Mouse (Mus musculus): ENCODE measurements around the gene Vwce.

Gene Vwce

DNA sequence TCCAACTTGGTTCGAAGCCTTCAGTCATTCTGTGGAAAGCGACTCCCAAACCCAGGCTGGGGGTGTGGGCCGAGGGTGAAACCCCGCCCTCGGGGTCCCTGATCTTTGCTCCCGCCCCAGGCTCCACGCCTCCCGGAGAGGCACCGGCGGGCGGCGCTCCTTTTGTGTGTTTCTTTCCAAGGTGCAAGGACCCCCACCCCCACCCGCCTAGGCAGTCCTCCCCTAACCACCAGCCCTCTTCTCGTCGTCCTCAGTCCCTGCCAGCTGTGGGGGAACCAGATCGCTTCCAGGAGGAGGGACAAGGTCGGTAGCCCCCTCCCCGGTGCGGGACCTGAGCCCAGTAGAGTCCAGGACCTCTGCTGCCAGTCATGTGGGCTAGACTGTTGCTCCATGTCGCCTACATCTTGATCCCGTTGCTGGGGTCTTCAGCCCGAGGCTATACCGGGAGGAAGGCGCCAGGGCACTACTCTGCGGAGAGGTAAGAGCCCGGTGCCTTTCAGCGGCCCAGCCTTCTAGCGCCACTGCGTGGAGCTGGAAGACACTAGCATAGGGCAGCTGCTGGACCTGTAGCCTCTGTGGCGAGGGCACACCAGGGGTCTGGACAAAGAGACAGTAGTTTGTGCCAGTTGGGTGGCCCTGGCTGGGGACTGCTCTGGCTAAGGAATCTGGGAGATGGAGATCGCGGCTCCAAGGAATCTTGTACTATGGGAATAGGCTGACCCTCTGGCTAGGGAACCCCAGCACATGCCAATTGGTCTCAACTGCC lies at the start of gene Vwce:
TSS of gene Vwce (plus strand) at position 108 of the 766 bp plus-strand sequence.
- DNase-seq: peak; percentile 13 to 39

DNA sequence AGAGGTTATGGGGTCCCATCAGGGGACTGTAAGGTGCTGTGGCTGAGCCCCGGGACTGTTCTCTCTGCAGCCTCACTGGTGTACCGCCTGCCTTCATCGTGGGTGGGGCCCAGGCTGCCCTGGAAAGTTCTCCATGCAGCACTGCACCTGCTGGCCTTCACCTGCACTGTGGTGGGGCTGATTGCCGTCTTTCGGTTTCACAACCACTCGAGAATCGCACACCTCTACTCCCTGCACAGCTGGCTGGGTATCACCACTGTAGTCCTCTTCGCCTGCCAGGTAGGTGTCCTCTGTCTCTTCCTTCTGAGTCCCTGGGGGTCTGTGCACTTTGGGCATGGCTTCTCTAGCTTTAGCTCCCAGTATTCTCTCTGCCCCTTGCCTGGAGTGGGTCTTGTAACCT lies 48.9 kb upstream of the Vwce start:
- peak in 1 of 2 experiments; percentile 25 for DNase-seq

DNA sequence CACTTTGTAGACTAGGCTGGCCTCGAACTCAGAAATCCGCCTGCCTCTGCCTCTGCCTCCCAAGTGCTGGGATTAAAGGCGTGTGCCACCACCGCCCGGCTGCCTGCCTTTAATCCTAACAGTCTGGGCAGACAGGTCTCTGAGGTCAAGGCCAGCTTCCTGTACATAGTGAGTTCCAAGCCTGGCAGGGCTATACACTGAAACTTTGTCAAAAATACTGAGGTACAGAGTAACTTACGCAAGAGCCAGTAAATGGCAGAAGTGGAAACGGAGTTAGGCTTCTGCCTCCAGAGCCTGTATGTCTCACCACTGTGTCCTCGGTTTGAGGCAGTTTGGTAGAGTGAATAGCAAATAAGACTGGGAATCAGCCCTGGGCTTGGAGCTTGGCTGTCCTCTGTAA lies 46.8 kb upstream of the Vwce start:
- DNase-seq: no peak

DNA sequence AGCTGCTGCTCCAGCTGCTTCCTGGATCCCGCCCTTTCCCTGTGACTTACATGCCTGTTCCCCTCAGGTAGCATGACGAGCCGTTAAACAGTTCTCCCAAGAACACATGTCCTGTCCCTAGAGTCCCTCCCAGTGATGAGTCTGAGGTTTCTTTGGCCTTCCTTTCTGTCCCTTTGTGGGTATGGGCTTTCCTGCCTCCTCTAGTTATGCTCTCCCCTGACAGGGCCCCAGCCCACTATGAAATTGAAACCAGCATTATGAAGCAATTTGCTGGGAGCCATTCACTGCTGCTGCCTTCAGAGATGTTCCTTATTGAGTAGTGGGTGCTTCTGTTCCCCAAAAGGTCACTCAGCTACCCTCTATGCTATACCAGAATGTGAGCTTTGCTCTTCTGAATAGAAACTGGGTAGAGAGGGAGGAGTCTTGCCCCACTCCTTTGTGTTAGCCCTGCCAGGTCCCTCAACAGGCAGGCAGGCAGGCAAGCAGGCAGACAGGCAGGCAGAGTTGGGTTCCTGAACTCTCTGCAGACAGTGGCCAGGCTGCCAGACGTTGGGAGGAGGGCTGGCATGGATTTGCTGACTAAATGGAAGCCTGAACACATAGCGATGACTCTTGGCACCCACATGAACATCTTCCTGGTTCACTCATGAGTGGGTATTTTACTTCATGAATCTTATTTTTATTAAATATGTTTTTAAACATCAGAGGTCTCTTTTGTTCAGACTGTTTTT lies 44.7 kb upstream of the Vwce start:
- no peak for DNase-seq

DNA sequence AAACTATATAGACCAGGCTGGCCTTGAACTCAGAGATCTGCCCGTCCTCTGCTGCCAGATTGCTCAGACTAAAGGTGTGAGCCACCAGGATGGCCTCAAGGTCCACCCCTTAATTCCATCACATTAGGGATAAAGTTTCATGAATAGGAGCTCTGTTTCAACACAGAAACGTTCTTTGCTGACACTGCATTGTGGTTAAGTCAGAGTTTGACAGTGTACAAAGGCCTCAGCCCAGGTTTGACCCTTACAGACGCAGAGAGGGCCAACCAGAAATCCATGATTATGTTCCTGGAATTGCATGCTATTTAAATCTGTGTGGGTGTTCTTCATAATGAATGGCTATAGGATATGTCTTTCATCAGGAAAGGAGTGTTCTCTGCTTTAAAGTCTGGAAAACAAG lies 43.7 kb upstream of the Vwce start:
- DNase-seq: no peak

DNA sequence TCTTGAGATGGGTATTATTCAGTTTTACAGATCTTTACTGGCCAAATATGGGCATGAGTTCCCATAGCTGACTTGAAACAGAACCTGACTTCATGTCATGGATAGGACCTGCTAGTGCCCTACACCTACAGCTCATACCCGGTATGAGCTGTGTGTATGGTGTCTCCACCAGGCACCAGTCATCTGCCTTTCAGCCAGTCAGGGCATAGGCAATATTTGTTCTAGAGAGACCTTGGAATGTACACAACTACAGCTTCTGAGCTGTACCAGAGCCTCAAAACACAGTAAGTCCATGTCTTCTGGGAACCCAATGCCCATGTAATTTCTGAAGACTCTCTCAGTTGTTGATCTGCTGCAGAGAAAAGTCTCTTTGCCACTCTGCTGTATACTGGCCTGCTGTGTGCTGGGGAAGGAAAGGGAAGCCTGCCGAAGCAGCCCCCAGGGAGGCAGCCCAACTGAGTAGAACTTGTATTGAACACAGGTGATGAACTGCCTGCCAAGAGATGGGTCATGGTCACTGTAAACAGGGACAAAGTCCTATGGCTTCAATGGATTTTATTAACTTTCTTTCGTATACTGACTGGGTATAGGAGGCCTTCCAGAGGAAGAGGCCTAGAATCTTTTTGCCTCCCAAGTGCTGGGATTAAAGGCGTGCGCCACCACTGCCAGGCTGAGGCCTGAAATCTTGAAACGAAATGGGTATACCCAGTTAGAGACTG lies 42.2 kb upstream of the Vwce start:
- DNase-seq: no peak

DNA sequence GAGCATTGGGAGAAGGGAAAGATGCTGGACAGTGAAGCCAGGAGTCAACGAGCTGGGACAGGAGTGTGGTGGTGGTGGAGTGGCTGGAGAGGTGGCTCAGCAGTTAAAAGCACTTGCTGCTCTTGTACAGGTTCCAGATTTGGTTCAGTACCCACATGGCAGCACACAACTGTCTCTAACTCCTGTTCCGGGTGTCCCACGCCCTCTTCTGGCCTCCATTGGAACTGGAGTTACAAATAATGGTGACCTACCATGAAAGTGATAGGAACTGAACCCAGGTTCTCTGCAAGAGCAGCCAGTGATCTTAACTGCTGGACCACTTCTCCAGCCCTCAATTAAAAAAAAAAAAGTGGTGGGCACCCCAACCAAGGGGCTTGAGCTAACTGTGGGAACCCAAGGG lies 35.8 kb upstream of the Vwce start:
- DNase-seq: no peak

DNA sequence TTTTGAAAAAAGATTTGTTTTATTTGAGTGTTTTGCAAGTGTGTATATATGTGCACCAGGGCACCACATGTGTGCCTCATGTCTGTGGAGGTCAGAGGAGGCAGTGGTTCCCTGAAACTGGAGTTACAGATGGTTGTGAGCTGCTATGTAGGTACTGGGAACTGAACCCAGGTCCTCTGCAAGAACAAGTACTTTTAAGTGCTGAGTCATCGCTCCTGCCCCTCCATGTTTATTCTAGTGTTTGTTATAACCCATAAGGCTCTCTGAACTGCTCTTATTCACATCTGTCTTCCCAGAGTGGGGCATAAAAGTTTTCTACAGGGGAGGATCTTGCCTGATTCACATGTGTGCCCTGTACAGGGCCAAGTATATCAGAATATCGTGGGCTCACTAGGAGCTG lies 34.4 kb upstream of the Vwce start:
- no peak for DNase-seq

DNA sequence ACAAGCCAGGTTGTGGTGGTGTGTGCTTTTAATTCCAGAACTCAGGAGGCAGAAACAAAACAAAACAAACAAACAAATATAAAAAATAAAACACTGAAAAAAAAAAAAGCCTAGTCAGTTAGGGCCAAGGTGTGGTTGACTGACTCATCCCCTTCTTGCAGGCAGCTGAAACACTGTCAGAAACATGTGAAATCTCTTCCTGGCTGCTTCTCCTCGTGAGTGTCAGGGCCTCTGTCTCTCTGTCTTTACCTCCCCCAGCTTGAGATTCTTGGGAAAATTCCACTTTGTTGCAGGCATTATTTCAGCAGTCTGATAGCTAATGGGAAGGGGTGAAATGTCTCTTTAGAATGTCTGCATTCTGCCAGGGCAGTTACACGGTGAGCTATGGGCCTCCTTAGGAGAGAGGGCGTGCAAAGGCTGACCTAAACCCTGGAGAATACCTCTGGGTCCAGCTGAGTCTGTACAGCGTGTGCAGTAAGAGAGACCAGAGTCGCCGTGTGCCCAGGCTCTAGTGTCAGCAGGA lies 31.7 kb upstream of the Vwce start:
- peak in 1 of 2 experiments; percentile 17 for DNase-seq

DNA sequence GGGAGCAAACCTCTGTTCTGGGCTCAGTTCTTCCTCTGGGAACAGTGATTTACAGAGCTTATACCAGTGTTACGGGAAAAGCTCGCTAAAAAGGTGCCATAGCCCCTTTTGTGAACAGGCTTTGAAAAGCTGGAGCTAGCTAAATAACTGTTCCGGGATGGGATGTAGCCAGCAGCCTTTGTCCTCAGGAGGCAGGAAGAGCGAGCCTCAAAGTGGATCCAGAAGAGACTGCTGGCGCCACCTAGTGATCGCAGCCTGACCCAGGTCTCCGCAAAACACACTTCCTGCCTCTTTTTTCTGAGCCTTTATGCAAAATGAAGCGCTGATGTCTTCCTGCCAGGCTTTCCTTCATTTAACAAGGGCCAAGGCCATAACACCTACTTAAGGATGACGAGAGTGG lies 31.2 kb upstream of the Vwce start:
- DNase-seq: peak; percentile 74 to 81

DNA sequence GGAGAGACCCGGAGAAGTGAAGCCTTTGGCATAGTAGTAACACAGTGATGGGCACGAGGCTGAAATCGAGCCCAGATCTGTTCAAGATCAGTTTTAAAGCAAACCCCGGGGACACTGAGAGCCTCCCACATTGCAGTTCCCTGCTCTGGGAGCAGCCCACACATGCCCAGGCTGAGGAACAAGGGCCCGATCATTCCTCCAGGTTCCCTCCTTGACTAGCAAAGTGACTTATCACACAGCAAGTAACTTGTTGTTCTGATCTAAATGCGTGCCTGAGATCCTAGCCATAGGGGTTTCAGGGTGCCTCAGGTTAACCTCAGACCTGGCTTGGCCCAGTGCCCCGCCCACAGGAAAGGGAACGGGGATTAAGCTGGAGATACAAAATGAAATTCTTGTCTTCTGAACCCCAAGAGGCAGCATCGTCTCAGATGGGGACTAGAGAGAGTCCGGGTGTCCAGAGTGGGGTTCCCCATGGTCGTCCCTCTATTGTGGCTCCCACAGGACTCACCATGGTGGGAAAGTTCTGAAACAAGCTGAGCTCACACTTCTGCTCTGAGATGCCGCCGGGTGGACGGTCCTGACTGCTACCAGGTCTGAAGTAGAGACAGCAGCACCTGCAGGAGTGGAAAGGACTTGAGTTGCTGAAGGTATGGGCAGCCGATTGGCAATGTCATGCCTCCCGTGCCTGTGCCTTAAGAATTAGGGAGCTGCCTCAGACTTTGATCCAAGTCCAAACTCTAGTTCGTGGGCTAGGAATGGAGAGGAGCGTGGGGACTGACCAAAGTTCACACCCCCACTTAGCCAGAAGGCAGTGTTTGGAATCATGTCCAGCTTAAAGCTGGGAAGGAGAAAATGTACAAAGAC lies 30.1 kb upstream of the Vwce start:
- DNase-seq: peak in 1 of 2 experiments; percentile 15

DNA sequence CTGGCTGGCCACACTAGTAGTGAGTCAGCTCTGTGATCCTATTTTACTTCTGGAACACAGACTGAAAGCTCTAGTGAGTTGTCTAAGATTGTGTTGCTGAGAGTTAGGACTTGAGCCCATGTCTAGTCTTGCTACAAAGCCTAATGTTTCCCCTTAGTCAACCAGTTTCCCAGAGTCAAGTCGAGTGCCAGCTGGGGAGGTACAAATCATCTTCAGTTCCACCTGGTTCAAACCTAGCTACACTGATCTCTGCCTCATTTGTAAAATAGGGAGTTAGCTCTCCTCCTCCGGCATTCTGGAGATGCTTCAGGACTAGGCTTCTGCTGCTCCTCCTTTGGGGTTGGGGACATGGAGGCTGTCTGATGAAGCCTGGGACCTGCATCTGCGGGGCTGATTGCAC lies 29.5 kb upstream of the Vwce start:
- no peak for DNase-seq

DNA sequence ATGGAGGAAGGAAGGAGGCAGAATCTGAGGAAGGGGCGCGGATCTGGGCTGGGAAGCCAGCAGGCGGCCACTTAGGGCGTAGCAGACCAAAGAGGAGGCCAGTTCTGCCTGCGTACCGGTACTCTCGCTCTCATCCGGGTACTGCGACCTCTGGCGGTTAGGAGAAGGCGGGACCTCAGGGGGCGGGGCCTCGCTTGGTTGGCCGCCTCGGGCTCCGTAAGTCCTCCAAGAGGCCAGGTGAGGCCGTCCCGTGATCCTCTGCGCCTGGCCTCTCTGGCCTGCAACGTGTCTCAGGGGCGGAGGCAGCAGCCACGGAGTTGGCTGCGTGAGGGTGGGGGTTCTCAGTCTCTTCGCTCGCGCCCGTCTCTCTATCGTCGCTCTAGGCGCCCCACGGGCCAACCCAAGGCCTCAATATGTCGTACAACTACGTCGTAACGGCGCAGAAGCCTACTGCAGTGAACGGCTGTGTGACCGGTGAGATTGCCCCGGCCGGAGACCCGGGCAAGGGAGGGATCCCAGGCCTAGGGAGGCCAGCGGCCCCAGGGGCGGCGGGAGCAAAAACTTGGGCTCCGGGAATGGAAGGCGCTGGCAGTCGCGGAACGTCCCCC lies 28.6 kb upstream of the Vwce start, which contains the start of the genes Ddb1 and Tkfc:
TSS of gene Ddb1 (plus strand) at position 35 of the 608 bp plus-strand sequence.
TSS of gene Tkfc (minus strand) at position 362 of the 608 bp plus-strand sequence.
- DNase-seq: peak; percentile 96 to 97

DNA sequence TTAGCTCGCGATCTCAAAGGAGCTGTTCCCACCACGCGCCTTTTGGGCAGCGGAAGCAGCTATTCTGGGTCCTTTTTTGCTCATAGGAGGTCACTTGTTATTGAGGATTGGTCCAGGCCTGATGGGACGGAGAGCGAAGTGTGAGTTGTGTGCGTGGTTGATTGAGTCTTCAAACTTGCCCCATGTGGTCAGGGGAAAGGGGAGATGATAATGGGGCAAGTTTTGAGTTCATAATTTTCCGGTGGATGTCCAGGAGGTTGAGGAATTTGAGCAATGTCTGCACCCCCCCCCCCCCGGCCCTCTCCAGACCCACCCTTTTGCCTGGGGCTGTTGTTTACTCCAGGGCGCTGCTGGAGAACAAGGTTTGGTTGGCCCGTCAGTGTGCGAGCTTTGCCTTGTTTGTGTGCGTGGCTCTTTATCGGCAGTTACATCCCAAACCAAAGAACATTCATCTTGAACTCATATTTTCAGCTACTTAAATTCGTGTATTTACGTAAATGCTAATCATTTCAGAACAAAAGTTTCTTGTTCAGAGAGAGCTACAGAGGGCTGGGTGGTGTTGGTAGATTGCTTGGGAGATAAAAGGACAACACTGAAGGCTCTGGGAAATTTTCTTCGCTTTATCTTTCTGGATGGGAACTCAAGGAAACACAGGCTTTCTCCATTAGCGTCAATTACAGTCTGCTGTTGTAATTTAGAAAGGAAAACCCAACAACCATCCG lies 28.0 kb upstream of the Vwce start:
- DNase-seq: no peak

DNA sequence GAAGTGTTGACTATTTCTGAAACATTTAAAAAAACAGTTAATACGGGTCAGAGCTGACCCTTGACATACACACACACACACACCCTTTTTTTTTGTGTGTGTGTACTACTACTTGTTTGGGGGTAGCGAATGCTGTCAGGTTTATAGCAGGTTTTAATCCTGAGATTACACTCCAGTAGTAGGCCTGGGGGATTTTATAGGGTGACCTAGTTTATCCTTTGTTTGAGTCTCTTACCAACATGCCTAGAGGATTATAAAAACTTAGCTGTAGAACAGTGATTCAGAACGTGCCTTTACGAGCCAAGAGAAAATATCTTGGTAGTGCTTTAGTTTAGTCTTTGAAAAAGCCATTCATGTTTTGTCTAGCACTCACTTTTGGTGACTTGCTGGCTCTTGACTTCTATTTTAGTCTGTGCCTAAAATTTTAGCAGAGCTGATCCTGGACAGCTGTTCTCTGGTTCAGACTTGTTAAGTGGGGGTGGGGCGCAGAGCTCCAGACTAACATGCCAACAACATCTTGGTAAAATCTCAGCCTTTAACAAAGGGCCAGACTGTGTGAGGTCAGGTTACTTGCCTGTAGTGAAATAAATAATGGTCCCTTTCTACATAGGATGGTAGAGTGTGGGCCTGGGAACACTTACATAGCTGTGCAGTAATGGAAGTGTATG lies 25.3 kb upstream of the Vwce start:
- DNase-seq: no peak

DNA sequence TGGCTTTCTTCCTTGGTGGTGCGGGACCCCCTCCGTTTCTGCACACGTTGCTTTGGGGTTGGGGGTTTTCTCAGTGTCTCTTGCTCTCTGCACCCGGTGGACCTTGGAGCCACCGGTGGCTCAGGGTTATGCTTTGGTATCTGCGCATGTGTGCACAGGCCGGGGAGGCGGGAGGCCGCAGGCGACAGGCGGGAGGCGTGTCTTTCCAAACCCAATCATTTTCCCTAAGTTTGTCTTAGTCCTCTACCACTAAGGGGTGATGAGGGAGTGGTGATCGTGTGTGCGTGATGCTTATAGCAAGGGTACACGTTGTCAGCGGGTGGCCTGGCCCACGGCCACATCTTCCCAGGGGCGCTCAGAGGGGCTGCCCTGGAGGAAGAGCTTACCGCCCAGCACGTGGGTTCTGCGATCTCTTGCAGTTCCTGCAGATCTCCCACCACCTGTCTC lies 882 bp downstream of the Vwce start:
- DNase-seq: no peak

DNA sequence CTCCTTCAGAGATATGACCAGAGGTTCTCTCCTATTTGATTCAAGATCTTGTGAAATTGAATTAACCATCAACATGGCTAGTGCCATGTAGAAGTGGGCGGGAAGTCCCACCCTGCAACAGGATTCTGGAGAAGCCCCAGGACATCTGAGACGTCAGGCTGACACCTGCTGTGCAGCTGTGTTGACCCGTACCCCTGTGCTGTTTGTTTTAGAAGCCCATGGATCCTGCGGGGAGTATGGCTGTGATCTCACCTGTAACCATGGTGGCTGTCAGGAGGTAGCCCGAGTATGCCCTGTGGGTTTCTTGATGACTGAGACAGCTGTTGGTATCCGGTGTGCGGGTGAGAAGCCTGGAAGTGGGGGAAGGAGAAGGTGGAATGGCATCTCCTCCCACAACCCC lies 3.8 kb downstream of the Vwce start:
- no peak for DNase-seq

DNA sequence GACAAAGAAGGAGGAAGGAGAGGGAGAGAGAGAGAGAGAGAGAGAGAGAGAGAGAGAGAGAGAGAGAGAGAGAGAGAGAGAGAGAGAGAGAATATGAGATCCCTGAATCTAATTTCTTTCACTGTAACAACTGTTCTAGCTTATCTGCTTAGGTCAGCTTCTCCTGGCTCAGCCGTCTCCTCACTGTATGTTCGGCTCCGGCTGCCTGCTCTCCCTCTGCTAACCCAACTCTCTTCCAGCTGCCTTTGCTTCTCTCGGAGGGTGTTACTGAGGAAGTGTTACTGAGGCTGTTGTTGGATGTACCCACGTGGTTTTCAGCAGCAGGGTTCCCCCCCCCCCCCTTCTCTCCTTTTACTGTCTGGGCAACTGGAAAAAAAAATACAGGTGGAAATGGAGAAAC lies 6.1 kb downstream of the Vwce start:
- no peak for DNase-seq

DNA sequence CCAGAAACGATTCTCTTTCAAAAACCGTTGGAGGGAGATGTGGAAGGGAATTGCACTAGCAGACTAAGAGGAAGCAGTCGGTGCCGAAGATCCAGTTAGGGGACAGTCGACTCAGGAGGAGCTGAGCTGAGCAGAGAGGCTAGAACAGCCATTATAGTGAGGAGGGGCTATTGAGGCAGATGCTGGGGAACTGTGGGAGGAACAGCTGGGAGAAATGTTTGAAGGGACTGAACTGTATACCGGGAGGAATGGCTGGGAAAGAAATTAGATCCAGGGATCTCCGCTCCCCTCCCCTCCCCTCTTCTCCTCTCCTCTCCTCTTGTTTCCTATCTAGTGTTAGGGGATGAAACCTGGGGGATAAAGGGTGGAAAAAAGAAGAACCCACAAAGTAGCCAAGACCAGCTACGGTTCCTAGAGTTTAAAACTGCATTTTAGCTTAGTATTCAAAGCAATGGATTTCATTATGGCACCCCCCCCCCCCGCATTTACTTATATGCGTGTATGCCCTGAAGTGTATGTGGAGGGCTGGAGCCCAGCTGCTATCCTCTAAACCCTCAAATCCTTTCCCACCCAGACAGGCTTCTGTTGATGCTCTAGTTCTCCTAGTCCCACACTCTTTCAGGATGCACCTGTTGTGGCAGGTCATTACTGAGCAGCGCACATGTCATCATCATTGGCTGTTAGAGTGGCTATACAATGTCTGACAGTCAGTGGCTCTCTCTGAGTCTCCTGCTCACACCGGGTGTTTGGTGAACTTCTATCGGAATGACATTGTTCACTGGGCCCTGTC lies 6.8 kb downstream of the Vwce start:
- no peak for DNase-seq

DNA sequence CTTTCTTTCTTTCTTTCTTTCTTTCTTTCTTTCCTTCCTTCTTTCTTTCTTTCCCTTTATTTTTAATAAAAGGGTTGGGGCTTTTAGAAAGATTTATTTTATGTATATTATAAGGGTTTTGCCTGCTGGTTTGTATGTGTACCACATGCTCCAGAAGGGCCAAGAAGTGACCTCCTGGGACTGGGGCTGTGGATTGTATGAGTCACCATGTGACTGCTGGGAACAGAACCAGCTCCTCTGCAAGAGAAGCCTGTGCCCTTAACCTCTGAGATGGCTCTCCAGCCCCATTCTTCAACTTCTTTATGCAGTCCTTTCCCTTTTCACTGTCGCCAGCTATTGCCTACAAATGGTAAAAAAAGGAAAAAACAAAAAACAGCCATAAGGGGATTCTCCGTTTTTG lies 11.6 kb downstream of the Vwce start:
- DNase-seq: no peak
